Mouse (Mus musculus) olfactory bulb, adult 2 months (tissue): ENCODE measurements around the gene Ints1. TPM values are rescaled to one million over a fixed set of nuclear protein-coding genes. Genes with fewer than 3 reads are reported as not detected.
A peak's percentile ranks its signal among the peaks of the same experiment; 100 is the strongest.

Source experiments
- H3K27ac ChIP-seq: fragments of 200-500 bp; 2 replicates; pipeline ENCODE4 v1.5.1; 2012; ENCODE audit warnings: low read depth, low read length; ENCODE audit not compliant: insufficient read depth
- H3K4me1 ChIP-seq: fragments of 200-500 bp; 2 replicates; pipeline ENCODE4 v1.6.1; 2012; ENCODE audit warnings: low read length; ENCODE audit not compliant: control insufficient read depth, insufficient read depth
- H3K4me3 ChIP-seq: fragments of 200-500 bp; 2 replicates; pipeline ENCODE4 v1.5.1; 2012; ENCODE audit warnings: mild to moderate bottlenecking, low read depth, low read length, moderate library complexity; ENCODE audit not compliant: insufficient read depth
- CTCF ChIP-seq: fragments of 200-500 bp; IDR thresholded peaks from 2 replicates; pipeline ENCODE4 v1.5.1; 2012; ENCODE audit warnings: low read depth, mild to moderate bottlenecking, low read length, moderate library complexity; ENCODE audit not compliant: insufficient read depth
- POLR2A ChIP-seq: fragments of 200-500 bp; IDR thresholded peaks from 2 replicates; pipeline ENCODE4 v1.6.1; 2012; ENCODE audit warnings: mild to moderate bottlenecking, low read depth, low read length, moderate library complexity; ENCODE audit not compliant: insufficient read depth
- WGBS: fragments of 180-500 bp; shearing (Covaris S2); methylation state at CpG from one replicate; pipeline ENCODE4 v1.1.7; 2018; 5-methylcytosine and 5-hydroxymethylcytosine counted together
- polyA plus RNA-seq: library from polyadenylated mRNA; stranded (reverse); fragments of >200 nt; gene quantifications from 2 replicates; pipeline ENCODE4 v1.2.4, GENCODE M21; 2012; ENCODE audit warnings: low replicate concordance; ENCODE audit not compliant: missing spikeins, insufficient read depth, insufficient read length

Ints1 gene
- polyA plus RNA-seq, 1 experiment, result not detected

DNA sequence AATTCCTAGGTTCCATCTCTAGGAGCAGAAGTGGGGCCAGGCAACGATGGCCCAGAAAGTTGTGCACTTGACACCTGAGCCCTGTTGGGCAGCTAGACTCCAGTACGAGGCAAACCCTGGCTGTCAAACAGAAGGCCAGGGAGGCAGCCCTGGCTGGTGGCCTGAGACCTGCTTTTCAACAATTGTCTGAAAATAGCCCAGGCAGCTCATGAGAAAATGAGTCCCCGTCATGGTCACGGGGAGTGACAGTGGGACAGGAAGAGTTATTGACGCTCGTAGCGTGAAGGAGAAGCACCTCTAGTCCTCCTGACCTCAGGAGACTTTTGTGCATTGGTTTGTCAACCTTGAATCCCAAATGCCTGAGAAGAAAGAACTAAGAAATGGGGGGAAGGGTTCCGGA, 5.9 kb upstream of the Ints1 start:
- 82% methylated on average over 8 of the region's 8 CpGs for WGBS
- Histone ChIP-seq H3K4me3 (no peak overlapping the region), H3K27ac (no peak overlapping the region), H3K4me1 (no peaks in the 10 kb centered on the region)
- no peak for TF ChIP-seq POLR2A
- TF ChIP-seq CTCF, result no peak

- TF ChIP-seq POLR2A (no peak), CTCF (no peak)
- peaks cover 11% of the 10 kb centered on the region for H3K4me1 ChIP-seq
- no peak overlapping the region for H3K27ac ChIP-seq
- H3K4me3 ChIP-seq, result no peak overlapping the region
- 80% methylated on average over 5 of the region's 5 CpGs for WGBS
These were observed 1.5 kb upstream of the Ints1 start for GRCm38 (mm10) chr5:139776966-139777365.

DNA sequence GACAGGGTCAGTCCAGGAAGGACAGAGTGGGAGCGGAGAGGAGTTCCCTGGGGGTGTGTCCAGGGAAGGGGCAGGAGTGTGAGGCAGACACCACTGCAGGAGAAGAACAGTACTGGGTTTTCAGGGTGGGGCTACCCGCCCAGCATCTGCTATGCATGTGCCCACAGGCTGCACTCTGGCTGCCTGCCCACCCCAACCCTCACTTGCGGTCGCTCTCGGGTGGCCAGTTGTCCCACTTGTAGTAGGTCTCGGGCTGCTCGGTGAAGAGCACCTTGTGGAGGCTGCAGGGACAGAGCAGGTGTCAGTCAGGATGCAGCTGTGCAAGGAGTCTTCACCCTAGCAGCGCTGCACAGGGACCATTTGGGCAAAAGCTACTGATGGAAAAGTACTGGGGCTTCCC, 7.3 kb downstream of the Ints1 start:
- H3K4me1 ChIP-seq, result no peaks in the 10 kb centered on the region
- WGBS, result 91% methylated on average over 8 of the region's 8 CpGs
- H3K4me3 ChIP-seq, result no peak overlapping the region
- TF ChIP-seq CTCF (no peak), POLR2A (no peak)
- no peak overlapping the region for H3K27ac ChIP-seq

DNA sequence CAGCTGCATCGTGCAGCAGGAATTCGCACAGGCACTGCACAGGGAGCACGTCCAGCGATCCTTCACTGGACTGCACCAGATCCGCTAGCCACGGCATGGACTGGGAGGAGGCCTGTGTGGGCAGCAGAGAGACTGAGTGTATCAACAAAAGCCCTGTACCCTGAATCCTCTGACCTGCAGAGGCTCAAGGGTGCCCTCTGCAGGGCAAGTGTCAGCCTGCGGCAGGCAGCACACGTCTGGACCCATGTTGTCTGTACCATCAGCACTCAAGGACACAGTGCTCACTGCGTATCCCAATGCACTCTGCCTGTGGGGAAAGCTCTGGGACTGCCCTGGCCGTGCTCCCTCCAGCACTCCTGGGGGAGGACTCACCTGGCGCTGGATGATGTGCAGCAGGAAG, 11.2 kb downstream of the Ints1 start:
- H3K4me1 ChIP-seq, result no peaks in the 10 kb centered on the region
- TF ChIP-seq POLR2A, result no peak
- no peak for TF ChIP-seq CTCF
- no peak overlapping the region for H3K27ac ChIP-seq
- 73% methylated on average over 11 of the region's 11 CpGs for WGBS
- H3K4me3 ChIP-seq, result no peak overlapping the region

DNA sequence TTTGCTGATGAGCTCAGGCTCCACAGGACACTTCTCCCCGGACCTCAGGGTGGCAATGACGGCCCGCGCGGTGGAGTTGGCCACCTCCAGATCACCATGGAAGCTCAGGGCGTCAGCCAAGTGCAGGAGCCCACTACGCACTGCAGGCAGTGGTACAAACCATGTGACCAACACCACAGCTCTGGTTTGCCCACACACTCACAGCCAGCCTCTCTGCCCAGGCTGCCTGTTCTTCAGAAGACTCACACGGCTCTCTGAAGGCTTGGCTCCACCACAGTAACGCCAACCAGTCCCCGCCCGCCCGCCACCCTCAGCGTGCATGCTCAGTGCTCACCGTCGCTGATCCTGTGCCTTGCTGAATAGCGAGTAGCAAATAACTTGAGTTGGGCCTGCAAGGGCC, 17.4 kb downstream of the Ints1 start:
- Histone ChIP-seq H3K4me1 (peaks cover 4% of the 10 kb centered on the region; the same call in 1 of the 2 replicates), H3K4me3 (no peak overlapping the region), H3K27ac (no peak overlapping the region)
- TF ChIP-seq POLR2A, result no peak
- no peak for TF ChIP-seq CTCF
- WGBS, result 79% methylated on average over 16 of the region's 16 CpGs

- peaks cover 4% of the 10 kb centered on the region; the same call in 1 of the 2 replicates for H3K4me1 ChIP-seq
- no peak overlapping the region for H3K4me3 ChIP-seq
- 77% methylated on average over 2 of the region's 2 CpGs for WGBS
- TF ChIP-seq CTCF (no peak), POLR2A (no peak)
- no peak overlapping the region for H3K27ac ChIP-seq
These were observed 18.9 kb downstream of the Ints1 start for GRCm38 (mm10) chr5:139756586-139756985.

GRCm38 (mm10) chr5:139756135-139756534, 19.3 kb downstream of the Ints1 start:
- Histone ChIP-seq H3K4me1 (peaks cover 4% of the 10 kb centered on the region; the same call in 1 of the 2 replicates), H3K4me3 (no peak overlapping the region), H3K27ac (no peak overlapping the region)
- 92% methylated on average over 12 of the region's 12 CpGs for WGBS
- no peak for TF ChIP-seq POLR2A
- TF ChIP-seq CTCF, result no peak

DNA sequence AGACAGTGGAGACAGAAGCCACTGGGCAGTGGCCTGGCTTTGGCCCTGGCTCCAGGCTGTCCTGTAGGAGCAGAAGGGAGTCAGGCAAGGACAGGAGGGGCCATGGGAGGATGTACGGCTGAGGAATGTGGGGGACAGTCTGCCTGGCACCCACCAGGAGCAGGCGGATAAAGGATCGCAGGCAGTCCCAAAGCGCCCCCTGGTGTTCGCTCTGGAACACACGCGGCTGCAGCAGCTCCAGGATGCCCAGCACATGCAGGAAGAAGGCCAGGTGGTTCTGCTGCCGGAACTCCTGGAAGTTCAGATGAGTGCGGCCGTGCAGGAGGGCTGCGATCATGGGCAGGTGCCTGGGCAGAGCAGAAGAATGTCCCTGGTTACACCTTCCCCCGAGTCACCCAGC, 20.7 kb downstream of the Ints1 start:
- TF ChIP-seq CTCF, result peak; percentile 75
- TF ChIP-seq POLR2A, result no peak
- WGBS, result 29% methylated on average over 12 of the region's 12 CpGs

GRCm38 (mm10) chr5:139750535-139750934, 24.9 kb downstream of the Ints1 start:
- Histone ChIP-seq H3K4me1 (no peaks in the 10 kb centered on the region), H3K4me3 (no peak overlapping the region), H3K27ac (no peak overlapping the region)
- TF ChIP-seq CTCF (peak; percentile 59), POLR2A (no peak)

More for the DNA sequence above, 20.7 kb downstream of the Ints1 start:
- peaks cover 4% of the 10 kb centered on the region; the same call in 1 of the 2 replicates for H3K4me1 ChIP-seq
- H3K27ac ChIP-seq, result no peak overlapping the region
- H3K4me3 ChIP-seq, result no peak overlapping the region

DNA sequence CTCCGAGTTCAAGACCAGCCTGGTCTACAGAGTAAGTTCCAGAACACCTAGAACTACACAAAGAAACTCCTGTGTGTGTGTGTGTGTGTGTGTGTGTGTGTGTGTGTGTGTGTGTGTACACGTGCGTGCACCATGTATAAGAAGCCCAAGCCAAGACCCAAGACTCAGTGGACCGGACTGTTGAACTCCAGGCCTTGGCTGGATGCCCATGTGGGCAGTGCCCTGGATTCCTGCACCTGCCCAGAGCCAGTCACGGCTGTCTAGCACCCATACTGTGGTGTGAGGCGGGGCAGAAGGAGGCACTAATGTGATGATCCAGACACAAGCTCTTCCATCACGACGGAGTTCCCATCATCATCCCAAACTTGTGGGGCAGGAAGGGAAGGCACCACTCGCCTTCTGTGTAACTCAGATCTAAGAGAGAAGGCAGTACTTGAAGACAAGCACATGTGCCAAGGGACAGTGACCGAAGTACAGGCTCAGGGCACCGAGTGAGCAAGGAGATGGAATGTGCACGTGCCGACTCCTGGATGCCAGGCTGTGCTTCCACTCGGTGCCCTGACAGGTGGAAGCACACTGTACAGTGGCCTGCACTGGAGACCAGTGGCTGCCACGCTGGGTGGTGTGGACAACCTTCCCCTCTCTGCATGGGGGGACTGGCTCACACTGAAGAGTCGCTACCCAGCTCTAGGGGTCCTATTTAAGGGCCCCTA, 25.9 kb downstream of the Ints1 start:
- TF ChIP-seq CTCF (no peak), POLR2A (no peak)
- Histone ChIP-seq H3K4me1 (no peaks in the 10 kb centered on the region), H3K27ac (no peak overlapping the region), H3K4me3 (no peak overlapping the region)
- 77% methylated on average over 16 of the region's 16 CpGs for WGBS
